Mouse (Mus musculus) hindbrain, embryonic 16.5 days (tissue): ENCODE data around the gene Fhod1. TPM values are rescaled to one million over a fixed set of nuclear protein-coding genes. Genes with fewer than 3 reads are reported as not detected.

Experiments used
- ATAC-seq: fragments of 200-750 bp; cut with Nextera tagmentation; 2 replicates; pipeline ENCODE4 v1.8.0; 2017; ENCODE audit warnings: moderate TSS enrichment, moderate library complexity
- H3K27ac ChIP-seq: fragments of 300-500 bp; sonication (generic); 2 replicates; pipeline ENCODE4 v1.5.1; 2014; ENCODE audit warnings: low read depth, mild to moderate bottlenecking, control low read depth, low read length, moderate library complexity
- H3K27me3 ChIP-seq: fragments of 300-500 bp; sonication (generic); replicated peaks from 2 replicates; pipeline ENCODE4 v1.6.1; 2014; ENCODE audit warnings: low read length; ENCODE audit not compliant: control insufficient read depth, insufficient read depth
- H3K36me3 ChIP-seq: fragments of 300-500 bp; sonication (generic); 2 replicates; pipeline ENCODE4 v1.6.1; 2014; ENCODE audit warnings: mild to moderate bottlenecking, low read length, moderate library complexity, mixed read lengths; ENCODE audit not compliant: control insufficient read depth, insufficient read depth
- H3K4me1 ChIP-seq: fragments of 300-500 bp; sonication (generic); 2 replicates; pipeline ENCODE4 v1.6.1; 2014; ENCODE audit warnings: low read depth, low read length; ENCODE audit not compliant: control insufficient read depth, insufficient read depth
- H3K4me2 ChIP-seq: fragments of 300-500 bp; sonication (generic); 2 replicates; pipeline ENCODE4 v1.6.1; 2014; ENCODE audit warnings: mild to moderate bottlenecking, low read length, control low read depth, moderate library complexity
- H3K4me3 ChIP-seq: fragments of 300-500 bp; sonication (generic); 2 replicates; pipeline ENCODE4 v1.5.1; 2014; ENCODE audit warnings: mild to moderate bottlenecking, low read length, control low read depth, moderate library complexity
- H3K9ac ChIP-seq: fragments of 300-500 bp; sonication (generic); 2 replicates; pipeline ENCODE4 v1.6.1; 2014; ENCODE audit warnings: low read depth, mild to moderate bottlenecking, control low read depth, low read length, moderate library complexity
- H3K9me3 ChIP-seq: fragments of 300-500 bp; sonication (generic); 2 replicates; pipeline ENCODE4 v1.6.1; 2014; ENCODE audit warnings: mild to moderate bottlenecking, low read length, moderate library complexity; ENCODE audit not compliant: control insufficient read depth
- WGBS: fragments of 180-500 bp; shearing (Covaris S2); extraction: QIAGEN DNeasy Blood & Tissue Kit; methylation state at CpG from one replicate; pipeline ENCODE4 v1.1.7; 2014; 5-methylcytosine and 5-hydroxymethylcytosine counted together
- polyA plus RNA-seq: library from polyadenylated mRNA; unstranded; fragments of >200 nt; fragmentation: Nextera tagmentation; extraction: Ambion mirVana; gene quantifications from 2 replicates; pipeline ENCODE4 v1.2.1, GENCODE M21; 2015

Gene Fhod1
- polyA plus RNA-seq, 1 experiment from 2014 or later: 0.93 TPM

DNA sequence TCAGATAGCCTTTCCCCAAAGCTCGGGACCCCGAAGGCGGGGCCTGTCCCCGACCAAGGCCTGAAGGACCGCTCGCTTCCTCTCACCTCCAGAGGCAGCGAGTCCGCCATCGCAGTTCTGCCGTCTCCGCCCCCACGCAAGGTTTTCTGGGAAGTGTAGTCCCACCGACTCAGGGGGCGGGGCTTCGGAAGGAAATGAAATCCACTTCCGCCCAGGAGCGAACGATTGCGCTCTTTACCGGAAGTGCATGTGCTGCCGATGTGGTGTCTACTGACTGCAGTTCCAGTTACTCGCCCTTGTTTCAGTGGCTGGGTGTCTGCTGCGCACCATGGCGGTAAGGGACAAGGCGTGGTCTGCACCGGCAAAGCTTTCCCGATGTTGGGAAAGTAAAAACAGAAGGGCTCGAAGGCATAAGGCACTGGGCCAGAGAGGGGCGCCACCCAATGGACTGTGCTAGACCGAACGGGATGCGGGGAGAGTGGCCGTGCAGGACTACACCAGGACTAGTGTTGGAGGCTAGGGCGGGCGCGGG lies 21.5 kb downstream of the Fhod1 start, which contains the start of the genes Lrrc29 and Tmem208:
Lrrc29 (minus strand) TSS at position 138 of the 532 bp plus-strand sequence.
Tmem208 (plus strand) TSS at position 214 of the 532 bp plus-strand sequence.
- H3K27ac ChIP-seq: peak within 1 kb of the TSS; percentile 77
- peaks cover 20% of the 10 kb centered on the region for H3K4me1 ChIP-seq
- H3K9ac ChIP-seq: peak within 1 kb of the TSS; percentile 86
- peak within 1 kb of the TSS; percentile 70 for H3K4me3 ChIP-seq
- H3K9me3 ChIP-seq: no peaks in the 10 kb centered on the region
- no peaks in the 10 kb centered on the region for H3K27me3 ChIP-seq
- WGBS: 0% methylated on average over 36 of the region's 36 CpGs
- H3K4me2 ChIP-seq: peak within 1 kb of the TSS; percentile 71
- peak; percentile 92 for ATAC-seq
- peaks cover 20% of the 10 kb centered on the region for H3K36me3 ChIP-seq

DNA sequence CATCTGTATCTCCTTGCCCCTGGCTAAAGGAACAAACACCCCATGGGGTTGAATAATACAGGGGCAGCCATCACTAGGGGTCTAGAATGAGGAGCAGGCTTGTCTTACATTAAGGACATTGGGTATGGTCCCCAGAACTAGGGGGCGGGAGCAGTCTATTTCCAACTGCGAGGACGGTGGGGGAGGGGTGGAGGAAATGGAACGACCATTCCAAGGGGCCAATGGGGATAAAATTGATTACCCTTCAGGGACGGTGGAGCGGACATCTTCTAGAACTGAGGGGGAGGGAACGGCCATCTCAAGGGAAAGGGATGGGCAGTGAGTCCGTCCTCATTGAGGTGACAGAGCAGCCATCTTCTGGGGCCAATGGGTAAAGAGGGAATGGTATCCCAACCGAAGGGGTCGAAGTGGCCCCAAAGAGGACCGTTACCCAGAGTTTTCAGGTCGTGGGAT lies 22.1 kb downstream of the Fhod1 start:
- Histone ChIP-seq H3K27me3 (no peaks in the 10 kb centered on the region), H3K9me3 (no peaks in the 10 kb centered on the region), H3K4me2 (peak overlapping the region; percentile 64), H3K9ac (peak overlapping the region; percentile 86), H3K36me3 (peaks cover 20% of the 10 kb centered on the region), H3K27ac (peak overlapping the region; percentile 77; the same call in 1 of the 2 replicates), H3K4me3 (peak overlapping the region; percentile 70), H3K4me1 (peaks cover 20% of the 10 kb centered on the region)
- peak; percentile 67 for ATAC-seq
- 2% methylated on average over 12 of the region's 12 CpGs for WGBS

DNA sequence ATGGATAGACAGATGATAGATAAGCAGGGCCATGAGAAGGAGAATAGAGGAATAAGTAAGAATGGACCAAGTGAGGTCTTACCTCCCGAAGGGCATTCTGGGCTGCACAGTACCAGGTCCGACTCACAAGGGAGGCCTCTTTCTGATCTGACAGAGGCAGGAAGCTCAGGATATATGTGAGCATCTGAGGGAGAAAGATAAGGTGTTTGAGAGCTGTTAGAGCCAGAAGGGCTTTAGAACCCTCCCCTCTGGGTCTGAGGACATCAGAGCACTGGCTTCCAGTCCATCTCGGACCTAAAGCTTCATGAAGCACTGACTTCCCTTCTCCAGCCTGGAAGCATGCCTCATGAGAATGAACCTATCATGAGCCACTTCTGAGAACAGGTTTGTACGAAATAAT lies 24.6 kb downstream of the Fhod1 start:
- H3K4me1 ChIP-seq: peaks cover 20% of the 10 kb centered on the region
- no peaks in the 10 kb centered on the region for H3K27me3 ChIP-seq
- H3K36me3 ChIP-seq: peaks cover 12% of the 10 kb centered on the region
- no peak for ATAC-seq
- H3K9me3 ChIP-seq: no peaks in the 10 kb centered on the region
- no peak overlapping the region for H3K9ac ChIP-seq
- no peak overlapping the region for H3K4me3 ChIP-seq
- H3K27ac ChIP-seq: no peak overlapping the region
- 90% methylated on average over 4 of the region's 4 CpGs for WGBS
- no peak overlapping the region for H3K4me2 ChIP-seq

DNA sequence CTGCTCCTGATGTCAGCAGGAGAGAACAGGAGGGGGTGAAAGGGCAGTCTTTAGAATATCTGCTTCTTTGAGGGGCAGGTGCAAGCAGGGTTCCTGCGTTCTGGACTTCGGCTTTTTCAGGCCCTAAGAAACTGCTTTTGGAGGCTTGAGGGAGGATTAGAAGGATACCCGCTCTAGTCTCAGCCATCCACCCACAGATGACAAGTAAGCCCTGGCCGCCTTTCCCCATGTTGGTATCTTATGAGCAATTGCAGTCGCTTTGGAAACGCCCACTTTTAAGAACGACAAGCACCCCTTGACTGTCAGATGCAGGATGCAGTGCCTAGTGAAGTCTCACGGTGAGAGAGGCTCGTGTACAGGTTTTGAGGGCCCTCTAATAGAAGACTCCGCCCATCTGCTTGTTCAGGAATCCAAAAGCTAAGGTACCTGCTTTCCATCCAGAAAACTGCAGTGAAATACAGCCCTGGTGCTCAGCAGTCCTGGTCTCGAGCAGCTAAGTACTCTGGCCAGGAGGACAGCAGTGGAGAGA lies 29.0 kb downstream of the Fhod1 start:
- Histone ChIP-seq H3K27me3 (no peaks in the 10 kb centered on the region), H3K27ac (no peak overlapping the region), H3K4me3 (no peak overlapping the region), H3K9me3 (no peaks in the 10 kb centered on the region), H3K4me2 (no peak overlapping the region), H3K9ac (no peak overlapping the region), H3K36me3 (peaks cover 17% of the 10 kb centered on the region), H3K4me1 (no peaks in the 10 kb centered on the region)
- ATAC-seq: no peak
- 85% methylated on average over 11 of the region's 11 CpGs for WGBS

DNA sequence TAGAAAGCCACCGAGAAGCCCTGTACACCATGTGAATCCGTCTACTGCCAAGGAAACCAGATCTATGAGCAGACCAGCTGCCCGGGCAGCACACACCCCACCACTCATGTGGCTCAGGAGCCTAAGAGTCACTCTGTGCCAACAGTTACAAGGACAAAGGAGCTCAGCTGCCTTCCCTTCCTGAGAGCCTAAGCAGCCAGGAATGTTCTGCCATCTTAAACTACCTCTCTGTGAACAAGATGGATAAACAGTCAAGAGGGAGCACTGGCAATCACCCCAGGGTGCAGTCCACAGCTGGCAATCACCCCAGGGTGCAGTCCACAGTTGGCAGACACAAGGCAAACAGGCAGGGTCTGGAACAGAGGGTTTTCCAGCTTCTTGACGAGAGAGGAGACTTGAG lies 29.8 kb downstream of the Fhod1 start:
- Histone ChIP-seq H3K4me1 (no peaks in the 10 kb centered on the region), H3K9ac (no peak overlapping the region), H3K36me3 (peaks cover 18% of the 10 kb centered on the region), H3K4me2 (no peak overlapping the region), H3K27ac (no peak overlapping the region), H3K9me3 (no peaks in the 10 kb centered on the region), H3K27me3 (no peaks in the 10 kb centered on the region), H3K4me3 (no peak overlapping the region)
- no peak for ATAC-seq
- WGBS: 67% methylated on average over 4 of the region's 4 CpGs

DNA sequence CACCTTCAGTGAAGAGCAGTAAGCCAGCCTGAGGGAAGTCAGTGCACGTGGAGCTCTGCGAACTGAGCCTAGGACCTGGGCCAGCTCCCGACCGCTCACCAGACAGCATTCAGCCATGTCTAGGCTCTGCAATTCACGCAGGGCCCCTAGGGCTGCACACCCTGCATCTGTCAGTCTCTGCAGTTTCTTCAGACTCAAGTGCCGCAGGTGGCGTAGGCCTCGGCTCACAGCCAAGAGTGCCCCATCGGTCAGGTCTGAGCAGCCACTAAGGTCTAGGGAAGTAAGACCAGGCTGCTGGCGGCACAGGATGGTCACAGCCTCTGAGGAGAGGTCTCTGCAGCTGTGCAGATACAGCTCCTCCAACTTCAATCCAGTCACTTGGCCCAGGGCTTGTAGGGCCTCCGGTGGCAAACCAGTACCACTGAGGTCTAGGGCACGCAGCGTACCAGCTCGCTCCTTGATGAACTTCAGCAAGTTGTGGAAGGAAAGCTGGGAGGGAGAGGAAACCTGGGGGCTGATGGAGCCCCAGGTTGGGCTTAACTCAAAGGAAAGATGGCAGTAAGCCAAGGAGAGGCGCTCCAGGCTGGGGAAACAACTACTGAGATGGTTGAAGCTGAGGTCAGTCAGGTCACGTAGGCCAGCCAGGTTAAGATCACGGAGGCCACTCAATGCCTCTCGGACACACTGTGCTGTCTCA lies 32.5 kb downstream of the Fhod1 start:
- H3K36me3 ChIP-seq: peaks cover 24% of the 10 kb centered on the region
- ATAC-seq: no peak
- no peak overlapping the region for H3K4me3 ChIP-seq
- no peak overlapping the region for H3K27ac ChIP-seq
- H3K9ac ChIP-seq: no peak overlapping the region
- H3K4me1 ChIP-seq: no peaks in the 10 kb centered on the region
- no peaks in the 10 kb centered on the region for H3K27me3 ChIP-seq
- 92% methylated on average over 18 of the region's 18 CpGs for WGBS
- H3K9me3 ChIP-seq: no peaks in the 10 kb centered on the region
- no peak overlapping the region for H3K4me2 ChIP-seq

DNA sequence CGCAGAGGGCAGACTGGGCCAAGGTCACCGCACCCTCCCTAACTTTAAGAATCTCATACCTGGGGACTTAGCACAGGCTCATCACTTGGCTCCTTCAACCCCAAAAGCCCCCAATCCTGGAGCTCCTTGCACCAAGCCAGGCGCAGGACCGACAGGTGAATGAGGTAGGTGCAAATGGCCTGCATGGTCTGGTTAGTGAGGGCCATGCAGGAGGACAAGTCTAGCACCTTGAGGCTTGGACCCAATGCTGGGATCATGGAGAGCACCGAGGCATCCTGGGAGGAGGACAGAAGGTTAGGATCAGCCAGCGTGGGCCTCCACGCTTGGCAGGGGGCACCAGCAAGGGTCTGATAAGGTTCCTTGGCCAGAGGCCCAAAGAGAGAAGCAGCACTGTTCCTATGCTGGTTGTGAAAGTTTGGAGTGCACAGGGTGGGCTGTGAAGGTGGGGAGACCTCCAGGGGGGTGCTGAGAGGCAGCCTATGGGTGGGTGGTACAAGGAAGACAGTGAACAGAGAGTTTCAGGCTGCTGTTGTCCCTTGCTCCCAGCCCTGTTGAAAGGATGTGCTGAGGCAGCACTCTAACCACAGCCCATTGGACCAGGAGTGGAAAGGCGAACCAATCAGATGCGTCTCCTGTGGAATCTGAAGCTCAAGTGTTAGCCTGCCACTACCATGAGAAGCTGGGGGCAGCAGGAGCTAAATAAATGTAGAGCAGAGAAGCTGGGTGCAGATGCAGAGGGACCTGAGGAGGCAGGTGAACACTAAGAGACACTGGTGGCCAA lies 33.9 kb downstream of the Fhod1 start:
- H3K9me3 ChIP-seq: no peaks in the 10 kb centered on the region
- H3K4me2 ChIP-seq: no peak overlapping the region
- no peak for ATAC-seq
- H3K9ac ChIP-seq: no peak overlapping the region
- no peak overlapping the region for H3K27ac ChIP-seq
- 82% methylated on average over 9 of the region's 9 CpGs for WGBS
- H3K27me3 ChIP-seq: no peaks in the 10 kb centered on the region
- H3K4me1 ChIP-seq: no peaks in the 10 kb centered on the region
- H3K4me3 ChIP-seq: no peak overlapping the region
- peaks cover 19% of the 10 kb centered on the region for H3K36me3 ChIP-seq

DNA sequence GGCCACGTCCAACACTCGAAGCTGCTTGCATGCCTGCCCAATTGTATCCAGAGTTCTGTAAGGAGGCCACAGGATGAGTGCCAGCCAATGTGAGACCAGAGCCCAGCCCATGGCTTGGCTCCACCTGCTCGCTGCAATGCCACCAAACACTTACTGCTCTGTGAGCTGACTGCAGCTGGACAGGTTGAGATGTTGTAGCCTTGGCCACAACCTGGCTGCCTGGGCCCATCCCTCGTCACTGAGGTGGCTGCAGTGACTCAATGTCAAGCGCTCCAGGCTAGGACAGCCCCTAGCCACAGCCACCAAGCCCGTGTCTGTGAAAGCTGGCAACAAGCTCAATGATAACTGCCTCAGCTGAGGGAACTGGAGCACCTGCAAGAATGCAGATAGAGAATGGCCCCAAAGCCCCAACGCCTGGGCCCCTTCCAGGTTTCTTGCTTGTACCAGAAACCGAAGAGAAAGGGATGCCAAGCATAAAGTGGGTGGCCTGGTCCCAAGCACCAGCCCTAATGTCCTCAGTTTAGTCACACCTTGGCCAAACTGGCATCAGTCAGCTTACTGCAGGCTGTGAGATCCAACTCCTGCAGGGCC lies 34.8 kb downstream of the Fhod1 start:
- Histone ChIP-seq H3K9ac (no peak overlapping the region), H3K27me3 (no peaks in the 10 kb centered on the region), H3K4me3 (no peak overlapping the region), H3K27ac (no peak overlapping the region), H3K9me3 (no peaks in the 10 kb centered on the region), H3K4me1 (no peaks in the 10 kb centered on the region), H3K36me3 (peaks cover 19% of the 10 kb centered on the region), H3K4me2 (no peak overlapping the region)
- no peak for ATAC-seq
- WGBS: 88% methylated on average over 8 of the region's 8 CpGs
